Mouse (Mus musculus) fat pad, adult 2 months (tissue): Measurements from ENCODE around the gene Defa33.
"Not testable (repeated sequence)": the region's sequence is repeated elsewhere in the genome, so short reads cannot be mapped to it uniquely, and the experiment has no call there.

ENCODE experiments used
- DNase-seq: peaks from one replicate; pipeline ENCODE4 v3.0.0-alpha.2; 2011; ENCODE audit warnings: low read depth, low spot score; ENCODE audit errors: extremely low read depth

Gene Defa33

DNA sequence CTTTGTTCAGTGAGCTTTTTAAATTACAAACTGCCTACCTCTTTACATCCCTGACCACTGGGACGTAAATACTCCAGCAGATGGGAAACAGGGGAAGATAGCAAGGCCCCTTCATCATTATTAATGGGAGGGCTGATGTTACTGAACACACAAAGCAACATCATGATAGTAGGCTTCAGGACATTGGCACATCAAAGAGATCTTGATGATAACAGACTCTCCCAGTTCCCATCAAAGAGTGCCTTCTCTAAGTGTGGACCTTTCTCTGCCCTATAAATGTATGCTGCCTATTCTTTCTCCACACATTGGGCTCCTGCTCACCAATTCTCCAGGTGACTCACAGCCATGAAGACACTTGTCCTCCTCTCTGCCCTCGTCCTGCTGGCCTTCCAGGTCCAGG is at the start of gene Defa33:
Defa33 (plus strand) TSS at position 301 of the 400 bp plus-strand sequence.
- DNase-seq = not testable (repeated sequence)

DNA sequence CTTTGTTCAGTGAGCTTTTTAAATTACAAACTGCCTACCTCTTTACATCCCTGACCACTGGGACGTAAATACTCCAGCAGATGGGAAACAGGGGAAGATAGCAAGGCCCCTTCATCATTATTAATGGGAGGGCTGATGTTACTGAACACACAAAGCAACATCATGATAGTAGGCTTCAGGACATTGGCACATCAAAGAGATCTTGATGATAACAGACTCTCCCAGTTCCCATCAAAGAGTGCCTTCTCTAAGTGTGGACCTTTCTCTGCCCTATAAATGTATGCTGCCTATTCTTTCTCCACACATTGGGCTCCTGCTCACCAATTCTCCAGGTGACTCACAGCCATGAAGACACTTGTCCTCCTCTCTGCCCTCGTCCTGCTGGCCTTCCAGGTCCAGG is 13.4 kb upstream of the Defa33 start, which contains the start of gene Defa2:
Defa2 (plus strand) TSS at position 301 of the 400 bp plus-strand sequence.
- not testable (repeated sequence) for DNase-seq

DNA sequence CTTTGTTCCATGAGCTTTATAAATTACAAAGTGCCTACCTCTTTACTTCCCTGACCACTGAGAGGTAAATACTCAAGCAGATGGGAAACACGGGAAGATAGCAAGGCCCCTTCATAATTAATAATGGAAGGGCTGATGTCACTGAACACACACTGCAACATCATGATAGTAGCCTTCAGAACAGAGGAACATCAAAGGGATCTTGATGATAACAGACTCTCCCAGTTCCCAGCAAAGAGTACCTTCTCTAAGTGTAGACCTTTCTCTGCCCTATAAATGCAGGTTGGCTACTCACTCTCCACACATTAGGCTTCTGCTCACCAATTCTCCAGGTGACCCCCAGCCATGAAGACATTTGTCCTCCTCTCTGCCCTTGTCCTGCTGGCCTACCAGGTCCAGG is 35.5 kb downstream of the Defa33 start, which contains the start of gene Defa36:
Defa36 (plus strand) TSS at position 301 of the 400 bp plus-strand sequence.
- not testable (repeated sequence) for DNase-seq
